Mouse (Mus musculus) intestine, embryonic 14.5 days (tissue): ENCODE measurements around the gene Tbc1d17. TPM values are rescaled to one million over a fixed set of nuclear protein-coding genes. Genes with fewer than 3 reads are reported as not detected.
A peak's percentile ranks its signal among the peaks of the same experiment; 100 is the strongest.

Source experiments
- ATAC-seq: fragments of 200-750 bp; cut with Nextera tagmentation; replicated peaks from 2 replicates; pipeline ENCODE4 v1.8.0; 2017; ENCODE audit warnings: low read depth, moderate number of reproducible peaks, moderate TSS enrichment, moderate library complexity; ENCODE audit not compliant: low FRiP score, low TSS enrichment
- DNase-seq: peaks from one replicate; pipeline ENCODE4 v3.0.0-alpha.2; 2018; ENCODE audit warnings: low spot score
- H3K27ac ChIP-seq: fragments of 300-500 bp; sonication (generic); 2 replicates; pipeline ENCODE4 v1.5.1; 2014; ENCODE audit warnings: low read depth, mild to moderate bottlenecking, control low read depth
- H3K27me3 ChIP-seq: fragments of 300-500 bp; sonication (generic); replicated peaks from 2 replicates; pipeline ENCODE4 v1.6.1; 2014; ENCODE audit warnings: low read length, control low read depth; ENCODE audit not compliant: control insufficient read depth, insufficient read depth
- H3K36me3 ChIP-seq: fragments of 300-500 bp; sonication (generic); 2 replicates; pipeline ENCODE4 v1.6.1; 2014; ENCODE audit warnings: low read length, control low read depth; ENCODE audit not compliant: control insufficient read depth, insufficient read depth
- H3K4me1 ChIP-seq: fragments of 300-500 bp; sonication (generic); replicated peaks from 2 replicates; pipeline ENCODE4 v1.6.1; 2014; ENCODE audit warnings: low read length, control low read depth, mixed read lengths; ENCODE audit not compliant: control insufficient read depth, insufficient read depth
- H3K4me2 ChIP-seq: fragments of 300-500 bp; sonication (generic); 2 replicates; pipeline ENCODE4 v1.6.1; 2014; ENCODE audit warnings: low read length
- H3K4me3 ChIP-seq: fragments of 300-500 bp; sonication (generic); 2 replicates; pipeline ENCODE4 v1.5.1; 2014; ENCODE audit warnings: low read depth, low read length, control low read depth, mixed read lengths
- H3K9ac ChIP-seq: fragments of 300-500 bp; sonication (generic); 2 replicates; pipeline ENCODE4 v1.6.1; 2014; ENCODE audit warnings: mild to moderate bottlenecking, low read length
- H3K9me3 ChIP-seq: fragments of 300-500 bp; sonication (generic); 2 replicates; pipeline ENCODE4 v1.6.1; 2016; ENCODE audit warnings: low read length, control low read depth; ENCODE audit not compliant: control insufficient read depth
- WGBS: fragments of 180-500 bp; shearing (Covaris S2); extraction: QIAGEN DNeasy Blood & Tissue Kit; methylation state at CpG from one replicate; pipeline ENCODE4 v1.1.7; 2014; 5-methylcytosine and 5-hydroxymethylcytosine counted together
- polyA plus RNA-seq: library from polyadenylated mRNA; unstranded; fragments of >200 nt; fragmentation: Nextera tagmentation; extraction: Ambion mirVana; gene quantifications from 2 replicates; pipeline ENCODE4 v1.2.1, GENCODE M21; 2014

Tbc1d17 gene
- polyA plus RNA-seq, 1 experiment from 2014 or later: 72.4 TPM

- ATAC-seq (no peak), DNase-seq (no peak)
- no peak overlapping the region for H3K4me3 ChIP-seq
- no peak overlapping the region for H3K27ac ChIP-seq
- H3K27me3 ChIP-seq: peaks cover 14% of the 10 kb centered on the region
- peaks cover 63% of the 10 kb centered on the region for H3K36me3 ChIP-seq
- no peaks in the 10 kb centered on the region; the same call in 1 of the 2 replicates for H3K4me1 ChIP-seq
- WGBS: 91% methylated on average over 8 of the region's 8 CpGs
- H3K9ac ChIP-seq: no peak overlapping the region
- no peak overlapping the region for H3K4me2 ChIP-seq
- no peaks in the 10 kb centered on the region for H3K9me3 ChIP-seq
Measured at GRCm38 (mm10) chr7:44841825-44842463, 6.9 kb downstream of the Tbc1d17 start.

DNA sequence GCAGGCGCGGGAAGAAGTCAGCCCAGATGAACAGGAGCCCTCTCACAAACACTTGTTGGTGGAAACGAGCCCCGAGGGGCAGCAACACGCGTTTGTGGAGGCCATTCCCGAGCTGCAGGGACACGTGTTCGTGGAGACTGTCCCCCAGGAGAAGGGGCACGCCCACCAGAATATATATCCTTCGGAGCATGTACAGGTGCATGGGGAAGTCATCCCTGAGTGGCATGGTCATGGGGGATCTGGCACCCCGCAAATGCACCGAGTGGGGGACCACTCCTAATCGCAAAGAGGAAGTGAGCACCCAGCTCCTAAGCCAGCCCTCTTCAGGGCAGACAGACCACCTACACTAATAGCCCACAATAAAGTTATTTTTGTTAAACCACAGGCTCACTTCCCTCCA is 8.5 kb downstream of the Tbc1d17 start:
- Histone ChIP-seq H3K4me1 (no peaks in the 10 kb centered on the region; the same call in 1 of the 2 replicates), H3K36me3 (peaks cover 48% of the 10 kb centered on the region), H3K27me3 (peaks cover 14% of the 10 kb centered on the region), H3K4me3 (peak overlapping the region; percentile 31; the same call in 1 of the 2 replicates), H3K27ac (no peak overlapping the region), H3K9me3 (no peaks in the 10 kb centered on the region), H3K9ac (no peak overlapping the region), H3K4me2 (no peak overlapping the region; the same call in 1 of the 2 replicates)
- DNase-seq: no peak
- no peak for ATAC-seq
- 55% methylated on average over 14 of the region's 14 CpGs for WGBS

GRCm38 (mm10) chr7:44839491-44840191 is 9.2 kb downstream of the Tbc1d17 start:
- ATAC-seq: peak; percentile 58
- Histone ChIP-seq H3K36me3 (peaks cover 41% of the 10 kb centered on the region), H3K4me2 (peak overlapping the region; percentile 59), H3K4me1 (no peaks in the 10 kb centered on the region; the same call in 1 of the 2 replicates), H3K27ac (no peak overlapping the region), H3K9me3 (no peaks in the 10 kb centered on the region), H3K27me3 (peaks cover 14% of the 10 kb centered on the region), H3K4me3 (peak overlapping the region; percentile 31), H3K9ac (peak overlapping the region; percentile 32; the same call in 1 of the 2 replicates)
- no peak for DNase-seq
- under 1% methylated on average over 52 of the region's 58 CpGs for WGBS

- ATAC-seq: no peak
- Histone ChIP-seq H3K4me3 (peak overlapping the region; percentile 31), H3K4me2 (peak overlapping the region; percentile 59), H3K27ac (no peak overlapping the region), H3K27me3 (peaks cover 14% of the 10 kb centered on the region), H3K9ac (no peak overlapping the region; the same call in 1 of the 2 replicates), H3K4me1 (no peaks in the 10 kb centered on the region; the same call in 1 of the 2 replicates), H3K36me3 (peaks cover 35% of the 10 kb centered on the region), H3K9me3 (no peaks in the 10 kb centered on the region)
- no peak for DNase-seq
- WGBS: 29% methylated on average over 11 of the region's 11 CpGs
Measured at GRCm38 (mm10) chr7:44839171-44839490, 9.7 kb downstream of the Tbc1d17 start.

- H3K9ac ChIP-seq: no peak overlapping the region
- H3K4me2 ChIP-seq: no peak overlapping the region
- WGBS: 78% methylated on average over 6 of the region's 6 CpGs
- H3K9me3 ChIP-seq: no peaks in the 10 kb centered on the region
- H3K36me3 ChIP-seq: peaks cover 25% of the 10 kb centered on the region
- no peak overlapping the region for H3K4me3 ChIP-seq
- ATAC-seq (no peak), DNase-seq (no peak)
- H3K4me1 ChIP-seq: no peaks in the 10 kb centered on the region; the same call in 1 of the 2 replicates
- H3K27me3 ChIP-seq: peaks cover 14% of the 10 kb centered on the region
- H3K27ac ChIP-seq: no peak overlapping the region
Measured at GRCm38 (mm10) chr7:44838073-44838472, 10.8 kb downstream of the Tbc1d17 start.

DNA sequence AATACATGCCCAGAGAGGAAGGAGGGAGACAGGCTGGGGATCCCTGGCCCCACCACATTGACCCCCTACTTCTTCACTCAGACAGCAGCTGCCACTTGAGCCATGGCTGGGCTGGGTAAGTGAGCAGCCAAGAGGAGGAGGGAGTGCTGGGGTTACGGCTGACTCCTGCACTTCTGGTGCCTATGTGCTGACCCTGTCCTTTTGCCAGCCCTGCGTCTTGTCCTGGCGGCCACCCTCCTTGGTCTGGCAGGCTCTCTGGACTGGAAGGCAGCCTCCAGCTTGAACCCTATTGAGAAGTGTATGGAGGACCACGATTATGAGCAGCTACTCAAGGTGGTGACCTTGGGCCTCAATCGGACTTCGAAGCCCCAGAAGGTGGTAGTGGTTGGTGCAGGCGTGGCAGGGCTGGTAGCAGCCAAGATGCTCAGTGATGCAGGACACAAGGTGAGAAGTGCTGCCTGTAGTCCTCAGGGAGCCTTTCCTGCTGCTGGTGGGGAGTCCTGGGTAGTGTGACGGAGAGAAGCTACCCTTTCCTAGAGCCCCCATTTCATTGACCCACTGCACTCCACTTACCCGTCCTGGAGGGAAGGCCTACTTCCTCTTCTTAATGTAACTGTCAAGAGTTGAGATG is 12.3 kb downstream of the Tbc1d17 start:
- no peak overlapping the region for H3K27ac ChIP-seq
- ATAC-seq: no peak
- peaks cover 14% of the 10 kb centered on the region for H3K27me3 ChIP-seq
- H3K4me3 ChIP-seq: no peak overlapping the region
- 84% methylated on average over 9 of the region's 9 CpGs for WGBS
- no peak overlapping the region for H3K9ac ChIP-seq
- H3K4me1 ChIP-seq: no peaks in the 10 kb centered on the region; the same call in 1 of the 2 replicates
- H3K9me3 ChIP-seq: no peaks in the 10 kb centered on the region
- H3K36me3 ChIP-seq: peaks cover 18% of the 10 kb centered on the region
- DNase-seq: no peak
- H3K4me2 ChIP-seq: no peak overlapping the region

DNA sequence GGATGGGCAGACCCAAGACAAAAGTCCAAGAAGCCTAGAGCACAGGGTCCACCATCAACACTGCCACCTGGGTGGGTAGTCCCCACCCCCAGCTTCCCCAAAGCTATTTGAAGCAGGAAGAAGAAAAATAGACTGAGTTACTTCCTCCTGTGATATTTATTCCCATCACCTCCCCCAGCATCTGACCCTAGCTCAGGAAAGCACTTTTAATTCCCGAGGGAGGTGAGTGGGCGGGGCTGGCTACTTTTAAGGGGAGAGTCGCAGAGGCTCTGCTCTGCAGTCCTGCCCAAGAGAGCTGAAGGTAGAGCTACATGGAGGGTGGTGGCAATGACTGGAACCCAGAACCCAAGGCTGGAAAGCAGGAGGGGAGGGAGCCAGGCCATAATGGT is 12.9 kb downstream of the Tbc1d17 start:
- Histone ChIP-seq H3K36me3 (peaks cover 20% of the 10 kb centered on the region), H3K9ac (no peak overlapping the region)
- WGBS: 35% methylated on average over 3 of the region's 3 CpGs

GRCm38 (mm10) chr7:44835373-44836015 is 13.4 kb downstream of the Tbc1d17 start:
- H3K36me3 ChIP-seq: peaks cover 21% of the 10 kb centered on the region
- no peak overlapping the region for H3K4me3 ChIP-seq
- H3K4me2 ChIP-seq: no peak overlapping the region
- H3K27me3 ChIP-seq: peaks cover 13% of the 10 kb centered on the region
- no peak overlapping the region for H3K9ac ChIP-seq
- WGBS: 74% methylated on average over 1 of the region's 1 CpGs
- no peaks in the 10 kb centered on the region for H3K9me3 ChIP-seq
- H3K4me1 ChIP-seq: no peaks in the 10 kb centered on the region; the same call in 1 of the 2 replicates
- ATAC-seq (no peak), DNase-seq (no peak)
- H3K27ac ChIP-seq: no peak overlapping the region

More for the DNA sequence above, 12.9 kb downstream of the Tbc1d17 start:
- DNase-seq: no peak
- peaks cover 14% of the 10 kb centered on the region for H3K27me3 ChIP-seq
- no peaks in the 10 kb centered on the region for H3K9me3 ChIP-seq
- H3K27ac ChIP-seq: no peak overlapping the region
- H3K4me2 ChIP-seq: no peak overlapping the region
- no peaks in the 10 kb centered on the region; the same call in 1 of the 2 replicates for H3K4me1 ChIP-seq
- no peak overlapping the region for H3K4me3 ChIP-seq
- no peak for ATAC-seq
